ENCODE assay signal across 28 mouse cellular contexts in the genomic region with DNA sequence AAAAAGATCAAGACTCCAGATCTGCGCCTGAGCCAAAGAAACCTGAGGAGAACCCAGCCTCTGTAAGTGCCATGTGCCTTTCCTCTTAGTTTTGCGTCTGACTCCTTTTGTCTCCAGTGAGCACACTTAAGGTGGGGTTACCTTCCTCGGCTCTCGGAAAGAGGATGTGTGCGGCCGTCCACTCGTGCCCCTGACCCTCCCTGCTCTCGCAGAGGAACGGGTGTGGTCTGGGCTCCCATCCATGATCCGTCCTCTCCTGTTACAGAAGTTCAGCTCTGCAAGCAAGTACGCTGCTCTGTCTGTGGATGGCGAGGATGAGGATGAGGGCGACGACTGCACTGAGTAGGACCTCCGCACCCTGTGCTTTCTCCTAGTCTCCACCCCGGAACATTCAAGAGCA. TPM values are rescaled to one million over a fixed set of nuclear protein-coding genes. Genes with fewer than 3 reads are reported as not detected.
"Had no signal": no experiment of that assay in that cellular context is flagged by ENCODE, and none has a peak within 500 bp of the region (broad histone marks: within the 10 kb centered on the region; RNA-seq: fewer than 3 reads in every experiment).

No protein-coding gene starts in this region.

- H3K27me3 ChIP-seq: limb, embryonic 13.5 days; lung, embryonic 15.5 days; neural tube, embryonic 12.5 days; neural tube, embryonic 15.5 days had no signal

- H3K27ac ChIP-seq: layer of hippocampus, adult 2 months; limb, embryonic 10.5 days; limb, embryonic 13.5 days; liver, embryonic 12.5 days; liver, embryonic 15.5 days; lung, embryonic 15.5 days; neural tube, embryonic 12.5 days; neural tube, embryonic 15.5 days; stomach, postnatal 0 days had no signal

- H3K9ac ChIP-seq: limb, embryonic 13.5 days; liver, embryonic 12.5 days; liver, embryonic 15.5 days; lung, embryonic 15.5 days; neural tube, embryonic 12.5 days; neural tube, embryonic 15.5 days had no signal

- H3K4me3 ChIP-seq: layer of hippocampus, adult 2 months; limb, embryonic 10.5 days; limb, embryonic 13.5 days; liver, embryonic 12.5 days; liver, embryonic 15.5 days; lung, embryonic 15.5 days; neural tube, embryonic 12.5 days; neural tube, embryonic 15.5 days had no signal

- H3K9me3 ChIP-seq: limb, embryonic 10.5 days; limb, embryonic 13.5 days; liver, embryonic 12.5 days; liver, embryonic 15.5 days; lung, embryonic 15.5 days; neural tube, embryonic 12.5 days; neural tube, embryonic 15.5 days had no signal

- H3K4me2 ChIP-seq: limb, embryonic 13.5 days; liver, embryonic 12.5 days; liver, embryonic 15.5 days; lung, embryonic 15.5 days; midbrain, embryonic 11.5 days; neural tube, embryonic 12.5 days; neural tube, embryonic 15.5 days had no signal

- DNase-seq: kidney, adult 9 months; kidney, postnatal 14 days; layer of hippocampus, adult 9-11 months; liver; lung, adult 18-20 months; lung, postnatal 10 days; lung, postnatal 36 days; midbrain, embryonic 14.5 days; right cerebral cortex, adult 18-20 months; right cerebral cortex, postnatal 14 days; right cerebral cortex, postnatal 4 days; thymus, adult 2 months; thymus, postnatal 14 days; thymus, postnatal 4 days had no signal

RNA-seq across cellular contexts. Expression of gene Tns2, which starts 5.2 kb away (rescaled TPM):
- total RNA-seq: megakaryocyte progenitor cell, adult 5-6 weeks; megakaryocyte-erythroid progenitor cell, adult 5-6 weeks had no signal

RNA-seq across cellular contexts. Expression of gene Igfbp6, which starts 49.2 kb away (rescaled TPM):
- total RNA-seq: megakaryocyte progenitor cell, adult 5-6 weeks; megakaryocyte-erythroid progenitor cell, adult 5-6 weeks had no signal

RNA-seq across cellular contexts. Expression of gene Soat2, which starts 55.3 kb away (rescaled TPM):
- total RNA-seq: layer of hippocampus, adult 2 months; layer of hippocampus, postnatal 25 days; midbrain, postnatal 0 days had no signal
- polyA plus RNA-seq: midbrain, embryonic 11.5 days; midbrain, embryonic 14.5 days had no signal
